Mouse (Mus musculus) testis, adult 2 months (tissue): ENCODE results near the gene Tnfaip6. TPM values are rescaled to one million over a fixed set of nuclear protein-coding genes. Genes with fewer than 3 reads are reported as not detected.

Experiments used
- H3K27ac ChIP-seq: fragments of 200-500 bp; 2 replicates; pipeline ENCODE4 v1.5.1; 2012; ENCODE audit warnings: low read depth, low read length; ENCODE audit not compliant: control insufficient read depth, insufficient read depth
- H3K27me3 ChIP-seq: fragments of 200-500 bp; 2 replicates; pipeline ENCODE4 v1.6.1; 2012; ENCODE audit warnings: mild to moderate bottlenecking, low read length, moderate library complexity; ENCODE audit not compliant: control insufficient read depth, insufficient read depth
- H3K36me3 ChIP-seq: fragments of 200-500 bp; 2 replicates; pipeline ENCODE4 v1.6.1; 2012; ENCODE audit warnings: mild to moderate bottlenecking, low read length; ENCODE audit not compliant: control insufficient read depth, insufficient read depth
- H3K4me1 ChIP-seq: fragments of 200-500 bp; 2 replicates; pipeline ENCODE4 v1.6.1; 2012; ENCODE audit warnings: low read length; ENCODE audit not compliant: control insufficient read depth, insufficient read depth
- H3K4me3 ChIP-seq: fragments of 200-500 bp; 2 replicates; pipeline ENCODE4 v1.5.1; 2012; ENCODE audit warnings: low read depth, mild to moderate bottlenecking, low read length, moderate library complexity, mixed read lengths; ENCODE audit not compliant: control insufficient read depth
- CTCF ChIP-seq: fragments of 200-500 bp; IDR thresholded peaks from 2 replicates; pipeline ENCODE4 v1.5.1; 2012; ENCODE audit warnings: low read depth, mild to moderate bottlenecking, inconsistent platforms, low read length, moderate library complexity; ENCODE audit not compliant: control insufficient read depth, insufficient read depth, insufficient replicate concordance
- POLR2A ChIP-seq: fragments of 200-500 bp; IDR thresholded peaks from 2 replicates; pipeline ENCODE4 v1.6.1; 2012; ENCODE audit warnings: low read depth, mild to moderate bottlenecking, inconsistent platforms, low read length, moderate library complexity; ENCODE audit not compliant: control insufficient read depth
- polyA plus RNA-seq: library from polyadenylated mRNA; depleted of rRNA; stranded (reverse); fragments of >200 nt; gene quantifications from 2 replicates; pipeline ENCODE4 v1.2.3, GENCODE M21; 2012

Gene Tnfaip6
- polyA plus RNA-seq, 1 experiment, result 0.46 TPM

DNA sequence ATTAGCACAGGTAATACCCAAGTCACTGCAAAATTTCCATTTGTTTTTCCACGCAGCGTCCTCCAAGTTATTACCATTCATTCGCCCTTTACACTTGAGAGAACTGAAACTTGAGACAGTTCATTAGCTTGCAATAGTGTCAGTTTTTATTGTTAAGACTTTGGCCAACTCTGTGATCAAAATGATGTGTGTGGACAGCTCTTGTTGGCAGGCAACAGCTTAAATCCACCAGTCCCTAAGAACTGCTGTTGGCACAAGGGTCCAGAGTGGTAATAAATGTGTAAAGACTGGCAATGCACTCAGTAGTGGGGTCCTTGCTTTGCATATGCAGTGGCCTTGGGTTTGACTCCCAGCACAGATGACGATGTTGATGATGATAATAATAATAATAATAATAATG is 14.5 kb downstream of the Tnfaip6 start:
- H3K27ac ChIP-seq, result no peak overlapping the region
- H3K4me3 ChIP-seq, result no peak overlapping the region
- H3K27me3 ChIP-seq, result no peaks in the 10 kb centered on the region
- H3K36me3 ChIP-seq, result no peaks in the 10 kb centered on the region
- TF ChIP-seq CTCF (no peak), POLR2A (no peak)
- no peaks in the 10 kb centered on the region for H3K4me1 ChIP-seq

DNA sequence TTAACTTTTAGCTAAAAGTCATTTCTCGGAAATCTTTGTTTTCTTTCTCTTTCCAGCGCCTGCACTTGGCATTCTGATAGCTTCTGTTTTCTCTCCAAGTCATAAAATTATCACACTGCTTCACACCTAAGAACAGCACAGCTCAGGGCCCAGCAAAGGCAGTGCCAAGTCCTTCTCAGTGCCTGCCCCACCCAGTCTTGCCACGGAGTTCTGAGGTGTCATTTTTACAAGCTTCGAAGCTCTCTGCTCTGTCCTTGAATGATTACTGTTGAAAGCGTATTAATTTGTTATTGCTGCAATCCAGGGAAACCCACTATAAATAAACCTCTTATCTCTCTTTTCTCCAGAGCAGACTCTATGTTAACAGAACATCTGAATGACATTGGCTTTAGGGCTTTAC is 15.7 kb downstream of the Tnfaip6 start:
- H3K4me1 ChIP-seq, result no peaks in the 10 kb centered on the region
- no peak overlapping the region for H3K4me3 ChIP-seq
- H3K36me3 ChIP-seq, result no peaks in the 10 kb centered on the region
- TF ChIP-seq POLR2A, result no peak
- TF ChIP-seq CTCF, result no peak
- H3K27me3 ChIP-seq, result no peaks in the 10 kb centered on the region
- H3K27ac ChIP-seq, result no peak overlapping the region

- TF ChIP-seq POLR2A (no peak), CTCF (no peak)
- no peak overlapping the region for H3K4me3 ChIP-seq
- no peak overlapping the region for H3K27ac ChIP-seq
- H3K4me1 ChIP-seq, result no peaks in the 10 kb centered on the region
- H3K36me3 ChIP-seq, result no peaks in the 10 kb centered on the region
- H3K27me3 ChIP-seq, result no peaks in the 10 kb centered on the region
Observed at GRCm38 (mm10) chr2:52055616-52056015, 17.8 kb downstream of the Tnfaip6 start.

- no peaks in the 10 kb centered on the region for H3K27me3 ChIP-seq
- no peaks in the 10 kb centered on the region for H3K4me1 ChIP-seq
- no peaks in the 10 kb centered on the region for H3K36me3 ChIP-seq
- no peak for TF ChIP-seq CTCF
- TF ChIP-seq POLR2A, result no peak
- H3K4me3 ChIP-seq, result no peak overlapping the region
- no peak overlapping the region for H3K27ac ChIP-seq
Observed at GRCm38 (mm10) chr2:52057099-52057498, 19.3 kb downstream of the Tnfaip6 start.

- Histone ChIP-seq H3K4me3 (no peak overlapping the region), H3K4me1 (no peaks in the 10 kb centered on the region), H3K27me3 (no peaks in the 10 kb centered on the region), H3K27ac (no peak overlapping the region), H3K36me3 (no peaks in the 10 kb centered on the region)
- TF ChIP-seq POLR2A (no peak), CTCF (no peak)
Observed at GRCm38 (mm10) chr2:52057681-52058080, 19.9 kb downstream of the Tnfaip6 start.

DNA sequence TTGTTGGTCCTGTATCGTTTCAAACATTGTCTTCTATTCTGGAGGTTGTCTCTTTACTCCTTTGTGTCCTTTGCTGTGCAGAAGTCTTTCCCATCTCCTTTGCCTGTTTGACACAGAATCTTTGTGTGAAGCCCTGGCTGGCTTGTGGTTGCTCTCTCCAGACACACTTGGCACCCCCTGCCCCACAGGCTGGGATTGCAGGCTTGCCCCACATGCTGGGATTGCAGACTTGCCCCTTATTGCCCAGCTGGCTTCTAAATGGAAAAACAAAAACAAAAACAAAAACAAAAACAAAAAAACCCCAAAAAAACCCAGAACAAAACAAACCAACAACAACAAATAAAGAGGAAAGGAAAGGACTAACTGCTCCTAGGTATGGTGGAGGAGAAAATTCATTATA is 30.8 kb downstream of the Tnfaip6 start:
- Histone ChIP-seq H3K36me3 (no peaks in the 10 kb centered on the region), H3K27ac (no peak overlapping the region), H3K27me3 (no peaks in the 10 kb centered on the region), H3K4me1 (peaks cover 13% of the 10 kb centered on the region), H3K4me3 (no peak overlapping the region)
- no peak for TF ChIP-seq POLR2A
- no peak for TF ChIP-seq CTCF

GRCm38 (mm10) chr2:52070816-52071215 is 33.0 kb downstream of the Tnfaip6 start:
- Histone ChIP-seq H3K27me3 (no peaks in the 10 kb centered on the region), H3K27ac (no peak overlapping the region), H3K4me3 (no peak overlapping the region), H3K36me3 (no peaks in the 10 kb centered on the region), H3K4me1 (peaks cover 15% of the 10 kb centered on the region)
- TF ChIP-seq CTCF (no peak), POLR2A (no peak)
